Mouse (Mus musculus): Measurements from ENCODE around the gene Zfp354b. TPM values are rescaled to one million over a fixed set of nuclear protein-coding genes. Genes with fewer than 3 reads are reported as not detected.

Zfp354b gene
- polyA plus RNA-seq (2015; fragmentation: Nextera tagmentation; extraction: Ambion mirVana), result 0.46 and 0.48 TPM in 2 replicates

GRCm38 (mm10) chr11:50931451-50931866 lies at the start of gene Zfp354b:
Zfp354b (minus strand) TSS chr11:50931633.

GRCm38 (mm10) chr11:50966230-50966629 lies 34.8 kb upstream of the Zfp354b start, which contains the start of gene Olfr1378:
Olfr1378 (plus strand) TSS chr11:50966530.

DNA sequence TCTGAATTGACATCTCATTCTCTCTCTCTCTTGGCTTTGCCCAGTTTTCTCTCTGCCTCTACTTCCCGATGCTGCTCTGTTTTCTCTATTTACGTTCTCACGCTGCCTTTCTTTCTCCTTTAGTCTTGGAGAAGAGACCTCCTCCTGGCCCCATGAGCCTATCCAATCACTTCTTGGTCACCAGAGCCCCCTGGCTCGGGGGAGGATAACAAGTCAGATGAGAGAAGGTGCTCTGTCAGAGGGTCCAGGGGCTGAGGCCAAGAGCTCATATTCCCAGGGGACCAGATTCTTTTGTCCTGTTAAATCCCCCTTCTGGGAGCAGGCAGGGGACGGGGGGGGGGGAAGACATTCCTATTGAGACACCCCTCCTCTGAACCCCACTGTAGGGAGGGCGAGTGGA lies 22.2 kb upstream of the Zfp354b start, which contains the start of gene Prop1:
TSS of gene Prop1 (minus strand) at position 101 of the 400 bp plus-strand sequence.

DNA sequence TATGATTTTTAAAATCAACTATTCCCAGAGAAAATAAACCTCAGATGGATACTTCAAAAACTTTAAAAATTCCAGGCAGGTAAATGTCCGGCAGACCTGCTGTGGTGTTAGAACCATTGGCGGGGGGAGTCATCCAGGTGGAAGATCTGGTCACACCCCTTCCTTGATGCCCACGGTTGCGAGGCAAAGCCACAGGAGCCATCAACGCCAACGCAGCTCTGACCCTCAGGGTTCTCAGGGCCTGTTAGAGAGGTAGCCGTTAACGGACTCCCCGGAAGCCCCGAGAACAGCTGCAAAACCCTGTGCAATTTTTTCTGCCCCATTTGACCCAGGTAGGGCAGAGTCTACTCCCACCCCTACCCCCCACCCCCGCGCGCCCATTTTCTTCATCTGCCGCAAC lies 12.1 kb upstream of the Zfp354b start, which contains the start of gene 4933414I15Rik:
TSS of gene 4933414I15Rik (minus strand) at position 260 of the 400 bp plus-strand sequence.

DNA sequence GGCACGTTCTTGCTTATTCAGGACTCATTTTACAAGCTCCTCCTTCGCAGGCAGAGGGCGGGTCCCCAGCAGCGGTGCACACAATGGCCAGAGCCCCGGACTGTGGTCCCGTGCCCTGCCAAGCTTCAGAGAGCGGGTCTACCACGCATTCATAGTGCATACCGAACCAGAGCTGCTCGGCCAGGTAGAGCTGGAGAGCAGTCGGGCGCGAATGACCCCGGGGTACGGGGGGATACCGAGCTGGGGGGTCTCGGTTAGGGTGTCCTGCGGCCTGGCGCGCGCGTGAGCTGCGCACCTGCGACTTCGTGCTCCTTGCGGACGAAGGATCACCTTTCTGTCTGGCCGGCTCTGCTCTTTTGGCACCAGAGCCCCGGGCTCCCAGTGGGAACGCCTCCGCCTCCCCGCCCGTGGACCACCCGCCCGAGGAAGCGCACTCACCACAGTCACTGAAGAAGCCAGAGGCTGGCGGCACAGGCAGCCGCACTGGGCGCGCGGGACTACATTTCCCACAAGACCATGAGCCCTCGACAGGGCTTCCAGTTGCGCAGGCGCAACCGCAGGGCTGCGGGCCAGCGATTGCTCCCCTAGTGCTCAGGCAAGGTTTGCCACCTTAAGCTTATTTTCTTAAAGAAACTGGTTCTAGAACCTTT lies 15.6 kb downstream of the Zfp354b start, which contains the start of gene Zfp2:
TSS of gene Zfp2 (minus strand) at position 495 of the 650 bp plus-strand sequence.

DNA sequence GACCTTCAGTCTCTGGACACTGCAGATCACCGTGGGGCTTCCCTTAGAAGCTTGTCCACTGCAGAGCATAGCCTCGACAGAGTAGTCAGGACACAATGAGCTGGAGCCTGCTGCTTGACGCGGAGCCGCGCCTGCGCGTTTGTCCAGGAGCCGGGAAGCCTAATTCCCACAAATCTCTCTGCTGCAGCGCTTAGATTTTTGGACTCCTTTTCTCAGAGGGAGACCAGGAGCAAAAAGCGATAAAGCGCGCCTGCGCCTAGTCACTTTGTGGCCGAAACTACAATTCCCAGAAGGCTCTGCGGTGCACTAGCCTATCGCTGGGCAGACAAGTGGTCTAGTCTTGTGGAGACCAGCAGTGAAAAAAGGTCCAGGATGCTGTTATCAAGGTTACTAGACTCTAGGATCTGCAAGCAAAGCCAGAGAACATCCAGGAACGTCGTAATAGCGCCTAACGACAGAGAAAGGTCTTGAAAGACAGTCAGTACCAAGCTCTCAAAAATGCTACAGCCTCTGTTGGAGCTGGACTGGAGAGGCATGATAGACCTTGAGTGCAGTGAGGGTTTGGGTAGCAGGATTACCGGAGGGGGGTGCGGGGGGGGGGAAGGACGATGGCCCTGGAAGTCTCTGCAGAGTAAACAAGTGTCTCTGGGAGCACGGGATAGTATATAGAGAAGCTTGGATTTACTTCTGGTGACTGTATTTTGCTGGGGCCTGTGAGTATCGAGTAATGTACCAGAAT lies 43.9 kb downstream of the Zfp354b start, which contains the start of gene Zfp454:
TSS of gene Zfp454 (minus strand) at position 262 of the 739 bp plus-strand sequence.

Other genes starting within 250 kb of the Zfp354b start
- 2.7 and 5.4 TPM in 2 replicates for gene Zfp354c, start 103.9 kb downstream of the Zfp354b start, polyA plus RNA-seq (2015; fragmentation: Nextera tagmentation; extraction: Ambion mirVana)
- gene Zfp879, start 90.1 kb downstream of the Zfp354b start, polyA plus RNA-seq (2015; fragmentation: Nextera tagmentation; extraction: Ambion mirVana), result 0.05 and 0.08 TPM in 2 replicates
- 0.06 and 0.21 TPM in 2 replicates for gene Grm6, start 80.9 kb downstream of the Zfp354b start, polyA plus RNA-seq (2015; fragmentation: Nextera tagmentation; extraction: Ambion mirVana)
- 0.47 and 0.59 TPM in 2 replicates for gene Zfp454, start 44.0 kb downstream of the Zfp354b start, polyA plus RNA-seq (2015; fragmentation: Nextera tagmentation; extraction: Ambion mirVana)
- 1.8 and 2.9 TPM in 2 replicates for gene Zfp2, start 15.5 kb downstream of the Zfp354b start, polyA plus RNA-seq (2015; fragmentation: Nextera tagmentation; extraction: Ambion mirVana)
- gene 4933414I15Rik, start 12.1 kb upstream of the Zfp354b start, polyA plus RNA-seq (2015; fragmentation: Nextera tagmentation; extraction: Ambion mirVana), result not detected in 2 replicates
- gene Prop1, start 22.1 kb upstream of the Zfp354b start, polyA plus RNA-seq (2015; fragmentation: Nextera tagmentation; extraction: Ambion mirVana), result not detected in 2 replicates
- gene Olfr1378, start 34.9 kb upstream of the Zfp354b start, polyA plus RNA-seq (2015; fragmentation: Nextera tagmentation; extraction: Ambion mirVana), result not detected in 2 replicates
- not detected in 2 replicates for gene Olfr1377, start 50.3 kb upstream of the Zfp354b start, polyA plus RNA-seq (2015; fragmentation: Nextera tagmentation; extraction: Ambion mirVana)
- gene Olfr51, start 72.0 kb upstream of the Zfp354b start, polyA plus RNA-seq (2015; fragmentation: Nextera tagmentation; extraction: Ambion mirVana), result not detected in 2 replicates
- gene Olfr54, start 82.6 kb upstream of the Zfp354b start, polyA plus RNA-seq (2015; fragmentation: Nextera tagmentation; extraction: Ambion mirVana), result not detected in 2 replicates
- gene Olfr1375, start 116.5 kb upstream of the Zfp354b start, polyA plus RNA-seq (2015; fragmentation: Nextera tagmentation; extraction: Ambion mirVana), result not detected in 2 replicates
- 1.2 and 1.9 TPM in 2 replicates for gene Zfp354a, start 127.6 kb upstream of the Zfp354b start, polyA plus RNA-seq (2015; fragmentation: Nextera tagmentation; extraction: Ambion mirVana)

Measured in spleen, postnatal 0 days (tissue).